Mouse (Mus musculus) adrenal gland, postnatal 36 days (tissue): ENCODE data around the gene Apoh. TPM values are rescaled to one million over a fixed set of nuclear protein-coding genes. Genes with fewer than 3 reads are reported as not detected.

Experiments
- DNase-seq, 2 experiments: peaks; one replicate each; pipeline ENCODE4 v3.0.0; 2021; ENCODE audit warnings: mixed read lengths in 1 of 2
- total RNA-seq, 2 experiments: library from RNA; stranded (reverse); gene quantifications; 2 replicates each; pipeline ENCODE4 v1.2.3; 2021

Apoh gene
- total RNA-seq, 2 experiments from 2014 or later, result 0.86 TPM; not detected in 1

DNA sequence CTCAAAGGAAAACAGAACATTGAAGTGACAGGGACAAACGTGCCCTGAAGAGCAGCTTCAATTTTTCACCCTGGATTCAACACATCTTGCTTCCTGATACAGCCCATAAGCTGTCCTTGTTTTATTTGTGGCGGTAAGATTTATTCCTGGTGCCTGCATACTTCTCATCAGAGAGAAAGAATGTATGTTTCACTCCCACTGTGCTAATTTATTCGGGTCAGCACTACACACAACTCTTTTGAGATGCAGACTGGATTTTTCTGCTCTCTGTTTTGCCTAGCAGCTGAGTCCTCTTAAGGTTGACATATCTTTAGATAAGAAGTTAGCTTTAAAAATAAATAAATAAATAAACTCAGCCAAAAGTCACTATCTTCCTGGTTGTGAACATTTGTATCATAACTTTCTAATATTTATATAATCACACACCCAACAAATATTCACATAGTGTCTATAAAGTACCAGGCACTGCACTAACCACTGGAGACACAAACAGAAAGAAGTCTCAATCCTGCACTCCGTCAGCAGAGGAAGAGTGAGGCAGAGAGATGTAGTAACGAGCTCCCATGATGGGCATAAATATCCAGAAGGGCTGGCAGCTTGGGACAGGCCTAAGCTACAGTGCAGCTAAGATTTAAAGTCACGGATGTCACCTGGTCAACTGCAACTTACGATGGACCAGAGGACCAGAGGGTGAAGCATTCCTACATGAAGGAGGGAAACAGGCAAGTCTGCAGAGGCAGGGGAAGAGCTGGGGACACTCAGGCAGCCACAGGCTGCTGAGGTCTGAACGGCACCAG lies 9.4 kb upstream of the Apoh start:
- no peak for DNase-seq

DNA sequence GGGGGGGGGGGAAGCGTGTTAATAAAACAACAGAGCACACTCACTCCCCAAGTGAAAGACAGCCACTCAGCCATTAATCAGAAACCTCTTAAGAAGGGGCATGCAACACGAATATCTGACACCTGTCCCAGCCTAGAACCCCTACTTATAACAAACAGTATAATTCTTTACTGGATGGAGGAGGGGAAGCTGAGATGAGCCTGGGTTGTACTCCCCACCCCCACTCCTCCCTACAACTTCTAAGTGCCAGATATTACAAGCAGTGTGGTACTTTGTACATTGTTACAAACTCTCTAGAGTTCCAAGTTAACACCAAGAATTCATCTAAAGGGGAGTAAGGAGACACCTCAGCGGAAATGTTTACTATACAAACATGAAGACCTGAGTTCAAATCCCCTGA lies 8.5 kb upstream of the Apoh start:
- no peak for DNase-seq

DNA sequence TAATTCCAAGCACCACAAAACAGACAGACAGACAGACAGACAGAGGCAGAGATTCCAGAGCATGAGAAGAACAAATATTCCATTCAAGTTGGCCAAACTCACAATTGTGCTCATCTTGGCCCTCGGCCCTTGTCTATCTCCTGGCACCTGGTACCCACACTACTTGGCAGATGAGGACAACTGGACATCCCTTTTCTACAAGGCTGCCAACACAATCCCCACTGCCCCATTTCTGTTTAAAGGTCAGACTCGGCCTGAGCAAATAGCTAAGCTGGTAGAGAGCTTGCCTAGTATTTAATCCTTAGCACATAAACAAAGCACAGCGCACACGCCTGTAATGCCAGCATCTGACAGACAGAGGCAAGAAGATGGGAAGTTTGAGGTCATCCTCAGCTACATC lies 7.6 kb upstream of the Apoh start:
- DNase-seq, result no peak

DNA sequence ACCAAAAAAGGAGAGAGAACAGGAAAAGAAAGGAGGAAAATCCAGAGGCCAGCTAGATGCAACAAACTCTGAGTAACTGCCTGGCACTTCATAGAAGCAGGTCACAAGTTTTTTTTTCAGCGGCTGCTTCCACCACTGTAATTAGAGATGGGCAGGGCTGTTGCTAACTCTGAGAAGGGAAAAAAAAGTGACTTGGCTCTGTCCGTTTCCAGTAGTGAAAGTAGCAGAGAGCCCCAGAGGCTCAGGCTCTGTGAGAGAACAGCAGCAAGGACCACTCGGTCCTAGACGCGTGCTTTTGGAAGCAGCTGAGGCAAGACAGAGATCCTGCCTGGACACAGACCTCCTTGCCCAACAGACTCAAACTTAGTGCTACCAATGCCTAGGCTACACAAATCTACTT lies 6.7 kb upstream of the Apoh start:
- DNase-seq, result no peak

DNA sequence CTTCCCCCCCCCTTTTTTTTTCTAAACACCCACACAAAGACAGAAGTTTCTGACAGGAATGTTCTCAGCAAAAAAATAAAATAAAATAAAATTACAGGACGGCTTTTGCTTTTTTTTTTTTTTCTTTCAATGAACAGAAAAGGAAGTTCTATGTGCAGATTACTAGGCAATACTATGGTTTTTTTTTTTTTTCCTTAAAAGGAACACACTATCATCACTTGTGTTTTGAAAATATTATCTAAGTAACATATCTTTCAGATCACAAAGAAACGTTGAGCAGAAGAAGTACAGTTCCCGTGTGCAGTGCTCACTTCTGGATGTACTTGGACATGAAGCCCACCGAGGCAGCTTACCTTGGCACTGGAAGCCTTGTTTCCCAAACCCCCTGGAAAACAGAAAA lies 2.9 kb upstream of the Apoh start:
- DNase-seq, result no peak

DNA sequence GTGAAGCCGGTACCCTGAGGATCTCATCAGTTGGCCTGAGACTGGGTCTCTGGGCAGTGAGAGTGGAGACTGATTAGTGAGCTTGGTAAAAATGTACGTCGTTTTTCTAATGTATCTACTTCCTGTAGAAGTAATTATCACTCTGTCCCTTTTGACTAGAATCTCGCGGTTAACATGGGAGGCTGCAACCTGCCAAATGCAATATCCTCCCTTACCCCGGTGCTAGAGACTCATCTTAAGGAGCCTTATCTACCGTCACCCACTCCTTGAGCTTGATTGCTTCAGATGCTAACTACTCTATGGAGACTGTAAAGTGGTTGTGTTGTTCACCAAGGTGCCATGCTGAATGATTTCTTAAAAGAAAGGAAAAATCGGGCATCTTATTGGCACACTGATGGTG lies 1.4 kb upstream of the Apoh start:
- DNase-seq, result no peak

DNA sequence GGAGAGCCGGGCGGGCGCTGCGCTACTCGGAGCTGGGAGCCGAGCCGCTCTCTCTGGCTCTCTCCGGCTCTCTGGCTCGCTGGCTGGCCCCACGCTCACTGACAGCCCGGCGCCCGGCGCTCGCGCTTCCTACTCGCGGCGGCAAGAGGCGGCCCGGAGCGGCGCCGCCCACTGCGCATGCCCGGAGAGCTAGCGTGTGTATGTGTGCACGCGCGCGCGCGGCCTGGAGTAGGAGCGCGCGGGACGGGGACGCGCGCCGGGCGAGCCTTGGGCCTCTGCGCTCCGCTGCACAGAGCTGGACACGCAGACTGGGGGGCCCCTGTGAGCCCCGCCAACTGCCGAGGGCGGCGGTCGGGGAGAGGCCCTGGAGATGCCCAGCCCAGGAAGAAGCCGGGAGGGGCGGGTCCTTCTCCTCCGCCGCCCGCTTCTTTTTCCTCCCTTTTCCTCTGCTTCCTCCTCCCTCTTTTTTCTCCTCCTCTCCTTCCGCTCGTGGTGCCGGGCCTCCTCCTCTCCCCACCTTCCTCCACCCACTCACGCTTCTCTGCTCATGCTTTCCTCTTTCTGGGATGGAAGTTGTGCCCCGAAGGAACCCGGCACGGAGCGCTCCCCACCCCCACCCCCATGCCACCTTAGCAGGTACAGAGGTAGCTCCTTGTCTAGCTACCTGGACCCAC lies 772 bp downstream of the Apoh start, which contains the start of gene Prkca:
Gene Prkca, minus strand, starts transcription at position 140 of the 674 bp plus-strand sequence.
- DNase-seq, result peak; percentile 95 to 96

DNA sequence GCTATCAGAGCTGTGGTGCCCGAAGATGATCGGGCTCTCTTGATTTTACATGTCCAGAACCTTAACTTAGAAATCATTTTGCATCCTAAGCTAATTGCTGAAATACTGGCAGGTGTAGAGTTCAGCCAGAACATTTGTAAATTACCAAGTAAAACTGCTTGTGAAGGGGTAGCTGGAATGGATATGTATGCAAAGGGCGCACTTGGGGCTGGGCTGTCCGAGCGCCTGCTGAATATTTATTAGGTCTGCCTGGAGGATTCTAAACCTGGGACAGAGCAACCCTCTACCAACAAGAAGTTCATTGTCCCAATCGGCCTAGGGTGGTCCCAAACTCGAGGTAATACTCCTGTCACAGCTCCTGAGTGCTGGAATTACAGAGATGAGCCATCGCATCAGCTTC lies 1.6 kb downstream of the Apoh start:
- no peak for DNase-seq

DNA sequence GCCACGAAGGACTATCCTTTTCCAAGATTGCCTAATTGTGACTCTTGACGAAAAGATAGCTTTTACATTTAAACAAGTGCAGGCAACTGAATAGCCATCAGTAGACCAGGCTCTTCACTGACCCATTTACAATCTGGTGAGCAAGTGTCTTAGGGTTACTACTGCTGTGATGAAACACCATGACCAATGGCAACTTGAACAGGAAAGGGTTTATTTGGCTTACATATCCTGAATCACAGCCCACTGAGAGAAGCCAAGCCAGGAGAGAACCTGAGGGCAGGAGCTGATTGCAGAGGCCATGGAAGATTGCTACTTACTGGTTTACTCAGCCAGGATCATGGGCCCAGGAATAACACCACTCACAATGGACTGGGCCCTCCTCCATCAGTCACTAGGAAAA lies 2.2 kb downstream of the Apoh start:
- no peak for DNase-seq

DNA sequence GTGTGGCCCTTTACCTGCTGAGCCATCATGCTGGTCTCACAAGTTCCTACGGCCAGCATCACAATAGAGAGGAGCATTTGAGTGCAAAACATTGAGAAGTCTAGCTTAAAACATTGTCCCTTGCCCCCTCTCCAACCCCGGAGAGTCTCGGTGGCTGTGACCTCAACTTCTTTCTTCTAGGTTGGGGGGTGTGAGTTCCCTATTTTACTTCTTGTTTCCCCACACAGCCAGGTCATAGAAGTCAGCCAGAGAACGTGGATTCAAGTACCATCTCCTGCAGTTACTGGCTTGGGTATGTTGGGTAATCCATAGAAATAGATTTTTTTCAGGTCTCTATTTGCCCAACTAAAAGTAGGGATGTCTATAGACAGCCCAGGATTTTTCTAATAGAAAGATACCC lies 7.6 kb downstream of the Apoh start:
- no peak for DNase-seq

DNA sequence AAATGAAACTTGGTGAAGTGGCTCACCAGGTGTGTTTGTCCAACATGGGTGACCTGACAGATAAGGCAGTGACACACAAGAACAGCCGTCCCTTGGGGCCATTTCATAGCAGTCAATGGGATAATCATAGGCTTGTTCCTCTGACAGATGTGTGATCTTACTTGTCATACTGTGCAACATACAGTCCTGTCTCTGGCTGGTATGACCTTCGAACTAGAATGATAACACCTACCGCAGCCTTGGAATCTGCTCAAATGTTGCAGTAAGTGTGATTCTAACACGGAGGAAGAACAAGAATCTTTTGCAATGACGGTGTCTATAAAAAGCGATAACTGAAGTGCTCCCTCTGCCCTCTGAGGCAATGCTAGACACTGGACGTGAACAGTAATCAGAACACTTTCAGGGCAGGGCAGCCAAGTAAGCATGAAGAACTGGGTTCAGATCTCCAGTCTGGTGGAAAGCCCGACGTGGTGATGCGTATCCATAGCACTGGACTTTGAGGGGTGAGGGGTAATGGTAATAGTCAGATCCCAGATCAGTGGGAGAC lies 9.8 kb downstream of the Apoh start:
- no peak for DNase-seq

DNA sequence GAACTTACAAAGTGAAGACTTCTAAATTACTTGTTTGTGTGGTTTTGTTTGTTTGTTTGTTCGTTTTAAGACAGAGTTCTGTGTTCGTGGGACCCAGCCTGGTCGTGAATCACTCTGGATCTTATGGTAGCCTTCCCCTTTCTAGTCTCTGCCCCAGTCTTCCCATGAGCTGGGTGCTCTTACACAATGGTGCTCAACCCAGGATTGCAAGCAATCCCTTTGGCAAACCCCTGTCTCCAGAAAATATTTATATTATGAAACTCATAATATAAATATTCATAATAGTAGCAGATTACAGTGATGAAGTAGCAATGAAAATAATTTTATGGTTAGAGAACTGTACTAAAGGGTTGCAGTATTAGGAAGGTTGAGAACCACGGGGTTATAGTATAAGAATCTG lies 12.9 kb downstream of the Apoh start:
- no peak for DNase-seq

DNA sequence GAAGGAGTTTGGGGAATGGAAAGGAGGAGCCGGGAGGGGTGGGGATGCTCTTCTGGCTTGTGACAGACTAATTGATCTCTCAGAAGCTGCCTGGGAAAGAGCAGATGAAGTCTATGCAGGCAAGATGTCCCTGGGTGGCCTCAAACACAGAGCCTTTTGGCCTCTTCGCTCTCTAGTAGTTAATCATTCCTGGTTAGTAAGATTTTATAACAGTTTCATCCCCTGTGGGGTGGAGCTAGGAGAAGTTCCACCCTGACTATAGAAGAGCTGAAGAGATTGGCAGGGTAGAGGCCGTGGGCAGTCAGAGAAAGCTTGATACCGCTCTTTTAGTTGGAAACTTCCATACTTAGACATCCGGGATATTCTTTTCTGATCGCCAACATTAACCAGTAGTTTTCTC lies 15.8 kb downstream of the Apoh start:
- DNase-seq, result no peak

DNA sequence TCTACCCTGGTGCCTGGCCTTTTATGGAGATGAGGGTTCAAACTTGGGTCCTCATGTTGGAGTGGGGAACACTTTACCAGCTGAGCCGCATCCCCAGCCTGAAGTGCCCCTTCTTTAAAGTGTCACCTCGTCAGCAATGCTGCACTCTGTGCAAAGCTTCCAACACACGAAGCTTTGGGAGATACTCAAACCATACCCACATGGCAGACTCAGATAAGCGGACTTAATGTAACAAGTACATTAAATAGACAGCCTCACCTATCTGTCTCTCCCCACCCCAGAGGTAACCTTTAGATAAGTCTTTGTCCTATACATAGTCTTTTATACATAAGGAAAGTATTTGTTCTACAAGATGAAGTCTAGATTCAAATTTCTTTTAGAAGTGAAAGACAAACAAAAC lies 17.8 kb downstream of the Apoh start:
- DNase-seq, result no peak

DNA sequence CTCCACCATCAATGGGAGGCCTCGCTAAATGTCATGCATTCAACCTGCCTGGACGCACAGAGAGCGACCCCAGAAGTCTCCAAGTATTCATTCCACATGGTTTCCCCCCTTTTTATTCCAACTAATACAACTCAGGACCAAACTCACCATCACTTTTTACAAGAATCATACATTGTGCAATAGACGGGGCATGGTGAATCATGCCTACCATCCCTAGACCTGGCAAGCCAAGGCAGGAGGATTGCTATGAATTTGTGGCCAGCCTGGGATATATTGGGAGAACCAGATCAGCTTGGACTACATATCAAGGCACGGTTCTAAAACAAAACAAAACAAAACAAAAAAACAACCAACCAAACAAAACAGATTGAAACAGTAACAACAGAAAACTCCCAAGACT lies 19.8 kb downstream of the Apoh start:
- no peak for DNase-seq

DNA sequence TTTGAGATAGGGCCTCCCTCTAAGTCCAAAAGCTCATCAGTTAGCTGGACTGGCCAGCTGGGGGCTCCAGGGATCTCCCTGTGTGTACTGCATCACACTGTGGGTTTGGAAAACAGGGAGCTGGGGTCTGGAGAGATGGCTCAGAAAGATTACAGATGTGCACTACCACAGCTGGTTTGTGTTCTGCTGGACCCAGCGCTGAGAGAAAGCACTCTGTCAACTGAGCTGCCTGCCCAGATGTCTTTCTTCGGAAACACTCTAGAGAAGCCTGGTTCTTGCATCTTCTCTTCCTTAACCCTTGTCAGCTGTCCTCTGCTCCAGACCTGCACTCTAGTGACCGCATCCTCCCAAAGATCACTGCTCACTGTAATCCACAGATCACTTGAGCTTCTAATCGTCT lies 20.8 kb downstream of the Apoh start:
- no peak for DNase-seq

DNA sequence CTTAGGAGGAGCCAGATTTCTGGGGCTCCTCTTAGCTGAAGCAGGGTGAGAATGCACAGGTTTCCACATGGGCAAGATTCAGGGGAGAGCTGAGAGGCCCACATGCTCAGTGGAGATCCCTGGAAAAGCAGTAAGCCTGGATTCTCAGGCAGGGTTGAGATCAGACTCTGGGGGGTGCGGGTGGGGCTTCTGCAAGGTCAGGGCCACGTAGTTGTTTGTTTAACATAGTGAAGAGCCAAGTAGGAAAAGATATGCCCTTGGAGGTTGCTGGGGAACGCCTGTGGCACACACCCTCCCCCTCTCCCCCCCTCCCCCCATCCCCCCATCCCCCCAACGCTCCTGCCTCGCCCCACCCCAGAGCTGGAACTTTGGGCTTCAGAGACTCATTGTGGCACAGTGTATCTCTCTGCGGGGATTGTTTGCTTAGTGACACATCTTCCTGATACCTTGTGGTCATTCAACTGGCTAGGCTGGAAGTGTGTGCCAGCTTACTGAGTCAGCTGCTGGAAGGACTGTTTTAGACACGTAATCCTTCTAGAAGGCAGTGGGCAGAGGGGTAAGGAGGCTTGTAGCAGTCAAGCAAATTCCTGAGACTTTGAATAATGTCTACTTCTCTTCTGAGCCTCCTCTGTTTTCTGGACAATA lies 21.9 kb downstream of the Apoh start:
- DNase-seq, result peak; percentile 74 to 77

DNA sequence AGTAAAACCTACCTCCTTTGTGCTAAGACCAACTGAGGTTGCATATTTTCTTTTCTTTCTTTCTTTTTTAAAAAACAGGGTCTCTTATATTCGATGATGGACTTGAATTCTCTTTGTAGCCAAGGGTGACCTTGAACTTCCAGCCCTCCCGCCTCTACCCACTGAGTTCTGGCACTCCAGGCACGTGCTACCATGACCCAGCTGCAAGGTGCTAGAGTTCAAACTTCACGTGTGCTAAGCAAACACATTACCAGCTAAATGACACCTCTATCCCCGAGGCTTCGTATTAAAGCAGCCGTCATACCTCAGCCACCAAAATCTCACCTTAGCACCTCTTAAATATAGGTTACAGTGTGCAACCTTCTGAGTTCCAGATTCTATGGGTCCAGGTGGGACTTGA lies 22.4 kb downstream of the Apoh start:
- no peak for DNase-seq

DNA sequence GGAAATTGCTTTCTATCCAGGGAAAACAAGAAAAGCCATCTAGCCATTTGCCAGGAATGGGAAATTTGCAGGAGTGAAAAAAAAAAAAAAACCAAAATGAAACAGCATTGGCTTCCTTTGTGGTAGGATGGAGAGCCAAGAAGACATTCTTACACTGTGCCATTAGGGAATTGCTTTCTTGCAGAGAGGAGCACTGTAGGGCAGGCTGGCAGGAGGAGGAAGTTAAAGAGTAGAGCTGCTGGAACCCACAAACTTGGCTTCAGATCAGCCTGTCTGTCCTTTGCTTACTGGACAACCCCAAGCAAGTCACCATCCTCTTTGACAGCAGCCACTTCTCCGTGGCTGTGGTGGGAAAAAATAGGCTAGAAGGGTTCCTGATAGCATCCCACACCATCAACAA lies 23.9 kb downstream of the Apoh start:
- no peak for DNase-seq

DNA sequence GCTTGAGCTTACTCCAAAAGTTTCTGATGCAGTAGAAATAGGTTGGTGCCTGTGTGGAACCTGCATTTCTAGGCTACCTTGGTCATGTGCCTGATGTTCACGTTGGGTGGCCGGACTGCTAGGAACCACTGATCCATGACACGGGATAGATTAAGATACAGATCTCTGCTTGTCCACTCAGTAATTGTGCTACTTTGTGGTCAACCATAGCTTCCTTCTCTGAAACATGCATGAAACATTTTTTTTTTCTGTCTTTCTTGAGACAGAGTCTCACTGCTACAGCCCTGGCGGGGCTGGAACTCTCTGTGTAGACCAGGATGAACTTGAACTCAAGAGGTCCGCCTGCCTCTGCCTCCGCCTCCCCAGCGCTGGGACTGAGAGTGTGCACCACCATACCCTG lies 33.7 kb downstream of the Apoh start:
- DNase-seq, result no peak

DNA sequence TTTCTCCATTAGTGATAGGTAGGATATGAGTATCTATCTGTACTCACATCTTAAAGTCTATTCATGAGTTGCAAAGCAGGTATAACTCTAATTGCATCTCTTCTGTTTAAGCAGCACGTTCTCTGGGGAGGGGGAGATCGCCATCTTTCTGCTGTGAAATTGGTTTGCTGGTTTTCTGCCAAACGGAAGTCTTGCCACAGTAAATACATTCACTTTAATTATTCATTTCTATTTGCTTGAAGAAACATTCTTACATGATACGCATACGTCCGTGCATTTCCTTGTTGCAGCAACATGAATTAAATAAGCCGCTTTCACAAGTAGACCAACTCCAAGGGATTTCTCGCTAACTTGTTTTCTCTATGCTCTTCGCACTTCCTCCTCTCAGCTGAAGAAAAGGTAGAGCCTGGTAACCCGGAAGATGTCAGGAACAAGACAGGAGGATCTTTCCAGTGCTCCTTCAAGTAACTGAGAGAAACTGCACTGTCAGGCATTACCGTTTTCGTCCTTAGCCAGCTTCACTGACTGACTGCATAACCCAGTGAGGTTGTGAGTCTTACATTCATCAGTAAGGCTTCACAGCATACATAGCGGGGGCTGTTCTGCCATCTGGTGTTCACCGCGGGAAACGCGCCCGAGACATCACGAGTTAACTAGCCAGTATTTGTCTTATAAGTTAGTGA lies 34.7 kb downstream of the Apoh start:
- peak; percentile 75 to 79 for DNase-seq

DNA sequence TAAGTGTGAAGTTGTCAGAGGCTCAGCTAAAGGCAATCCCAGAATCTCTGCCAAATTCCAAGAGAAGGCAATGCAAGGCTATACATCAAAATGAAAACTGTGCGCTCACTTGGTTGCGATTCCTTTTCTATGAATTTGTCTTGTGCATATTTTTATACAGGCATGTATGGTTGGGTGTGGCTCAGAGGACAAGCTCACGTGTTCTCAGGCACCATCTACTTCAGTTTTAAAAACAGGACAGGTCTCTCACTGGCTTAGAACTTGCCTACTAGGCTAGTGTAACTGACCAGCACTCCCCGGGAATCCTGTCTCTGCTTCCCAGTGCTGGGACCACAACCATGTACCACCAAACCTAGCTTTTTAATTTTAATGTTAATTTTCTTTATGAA lies 35.2 kb downstream of the Apoh start:
- no peak for DNase-seq

DNA sequence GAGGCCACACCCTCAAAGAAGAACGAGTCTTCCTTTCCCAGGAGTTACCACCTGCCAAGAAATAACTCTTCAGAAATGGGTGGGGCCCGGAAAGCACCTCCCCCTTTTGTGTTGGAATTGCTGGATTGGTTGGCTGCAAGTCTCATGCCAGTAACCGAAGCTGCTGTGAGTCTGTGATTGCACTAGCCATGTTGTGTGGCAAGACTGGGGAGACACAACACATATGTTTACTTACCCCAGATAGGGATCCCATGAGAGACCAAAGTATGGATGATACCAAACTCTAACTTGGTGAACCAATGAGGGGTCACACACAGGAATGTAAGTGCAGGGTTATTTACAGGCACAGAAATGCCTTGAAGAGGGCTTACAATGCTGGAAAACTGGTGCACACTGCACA lies 39.5 kb downstream of the Apoh start:
- no peak for DNase-seq
